Mouse (Mus musculus) cerebellum, postnatal 25 days (tissue): Measurements from ENCODE around the gene Tshb.

Experiments used
- DNase-seq, 2 experiments: peaks; one replicate each; pipeline ENCODE4 v3.0.0; 2021; ENCODE audit warnings: mixed read lengths in 2 of 2

The Tshb gene

GRCm38 (mm10) chr3:102736436-102736835 is 46.1 kb downstream of the Tshb start:
- DNase-seq, result no peak

- peak in 1 of 2 experiments; percentile 43 for DNase-seq
Observed at GRCm38 (mm10) chr3:102735638-102736037, 46.9 kb downstream of the Tshb start.

GRCm38 (mm10) chr3:102735031-102735558 is 47.4 kb downstream of the Tshb start:
- peak in 1 of 2 experiments; percentile 51 for DNase-seq

- peak; percentile 72 to 81 for DNase-seq
Observed at GRCm38 (mm10) chr3:102734313-102735030, 48.0 kb downstream of the Tshb start, which contains the start of gene Tspan2. Gene Tspan2 (plus strand): TSS chr3:102734529.

GRCm38 (mm10) chr3:102733936-102734312 is 48.6 kb downstream of the Tshb start:
- DNase-seq, result no peak

- DNase-seq, result no peak
Observed at GRCm38 (mm10) chr3:102733050-102733449, 49.5 kb downstream of the Tshb start.

GRCm38 (mm10) chr3:102732619-102733018 is 49.9 kb downstream of the Tshb start:
- DNase-seq, result no peak

- DNase-seq, result no peak
Observed at GRCm38 (mm10) chr3:102731112-102731511, 51.4 kb downstream of the Tshb start.

- no peak for DNase-seq
Observed at GRCm38 (mm10) chr3:102729416-102729815, 53.1 kb downstream of the Tshb start.
